Comparison of ENCODE assay signal across 9 mouse cellular contexts in the genomic region with DNA sequence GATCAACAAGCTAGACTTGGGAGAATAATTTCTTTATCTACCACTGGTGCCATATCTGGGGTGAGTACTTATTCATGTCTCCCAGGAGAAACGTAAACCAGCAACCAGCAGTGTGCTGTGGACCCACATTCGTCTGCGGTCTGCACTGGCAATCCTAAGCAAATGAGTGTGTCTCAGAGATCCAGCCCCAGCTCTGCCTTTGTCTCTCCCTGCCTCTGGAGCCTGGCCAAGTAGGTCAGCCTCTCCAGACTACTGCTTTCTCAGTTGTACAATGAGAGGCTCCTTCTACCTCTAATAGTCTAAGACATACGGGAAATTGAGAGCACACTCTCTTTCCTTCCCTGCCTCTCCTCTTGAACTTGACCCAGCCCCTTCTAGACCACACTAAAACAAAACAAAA.
DNase-seq lines count a peak whose midpoint lies in the region; ATAC-seq and TF ChIP-seq lines count a peak whose summit lies in the region.
"Had no signal": no experiment of that assay in that cellular context is flagged by ENCODE, and none has a peak within 500 bp of the region (broad histone marks: within the 10 kb centered on the region; RNA-seq: fewer than 3 reads in every experiment).

No protein-coding gene starts in this region.

- H3K36me3 ChIP-seq in hindbrain, postnatal 0 days (ENCODE audit: insufficient read depth, low read length) = no peaks in the 10 kb centered on the region
- H3K36me3 ChIP-seq: lung, embryonic 15.5 days had no signal

- peaks cover 13% of the 10 kb centered on the region for H3K4me1 ChIP-seq in hindbrain, postnatal 0 days (ENCODE audit: insufficient read depth, low read length)
- H3K4me1 ChIP-seq: lung, embryonic 15.5 days had no signal

- DNase-seq in gastrocnemius, adult 18-20 months (ENCODE audit: low spot score) = peak; percentile 5
- no peak for DNase-seq in gastrocnemius, adult 8-10 months (ENCODE audit: low spot score in 2 of 2)
- peak; percentile 10 for DNase-seq in urinary bladder, postnatal 14 days (ENCODE audit: low spot score)
- DNase-seq in urinary bladder, adult 18-20 months (ENCODE audit: low spot score in 2 of 2) = no peak
- peak; percentile 75 for DNase-seq in hindbrain, postnatal 0 days (ENCODE audit: low spot score)
- peak; percentile 11 for DNase-seq in ovary, postnatal 36 days (ENCODE audit: low spot score)
- no peak for DNase-seq in embryo, embryonic 9.5 days (ENCODE audit: extremely low spot score)
- no peak for DNase-seq in testis, postnatal 10 days (ENCODE audit: low spot score)

- no peaks in the 10 kb centered on the region for H3K9me3 ChIP-seq in hindbrain, postnatal 0 days (ENCODE audit: low read length)
- H3K9me3 ChIP-seq: lung, embryonic 15.5 days had no signal

- H3K27ac ChIP-seq in hindbrain, postnatal 0 days = peak overlapping the region; percentile 41; the same call in 1 of the 2 replicates
- H3K27ac ChIP-seq: lung, embryonic 15.5 days had no signal

- ATAC-seq in hindbrain, postnatal 0 days = peak; percentile 83; the same call in 1 of the 2 replicates

- 30% methylated on average over 4 of the region's 4 CpGs for WGBS in hindbrain, postnatal 0 days

- H3K4me3 ChIP-seq in hindbrain, postnatal 0 days (ENCODE audit: low read length) = no peak overlapping the region
- H3K4me3 ChIP-seq: lung, embryonic 15.5 days had no signal

- no peak overlapping the region for H3K9ac ChIP-seq in hindbrain, postnatal 0 days (replicated peaks; ENCODE audit: low read length)
- H3K9ac ChIP-seq: lung, embryonic 15.5 days had no signal

- no peak for TF ChIP-seq CTCF in hindbrain, postnatal 0 days (IDR thresholded peaks at IDR 0.05; ENCODE audit: low read depth)

- H3K4me2 ChIP-seq in hindbrain, postnatal 0 days (ENCODE audit: low read depth, low read length) = no peak overlapping the region
- H3K4me2 ChIP-seq: lung, embryonic 15.5 days had no signal

- H3K27me3 ChIP-seq in hindbrain, postnatal 0 days (ENCODE audit: insufficient read depth, low read length) = no peaks in the 10 kb centered on the region
- H3K27me3 ChIP-seq: lung, embryonic 15.5 days had no signal

Comparison
In these comparisons a context has a peak if more than half of its experiments do, and no peak if none do; other contexts are left out.
1. DNase-seq: peak in gastrocnemius, adult 18-20 months (single experiment), urinary bladder, postnatal 14 days (single experiment), hindbrain, postnatal 0 days (single experiment) and ovary, postnatal 36 days (single experiment); none in gastrocnemius, adult 8-10 months (0 of 2), urinary bladder, adult 18-20 months (0 of 2), embryo, embryonic 9.5 days (single experiment) and testis, postnatal 10 days (single experiment).